Mouse (Mus musculus): Measurements from ENCODE around the gene Tnik. TPM values are rescaled to one million over a fixed set of nuclear protein-coding genes. Genes with fewer than 3 reads are reported as not detected.

Gene Tnik
- total RNA-seq, 2 experiments from 2014 or later: 38.8 to 42.7 TPM

GRCm38 (mm10) chr3:28555795-28556570, 293.0 kb downstream of the Tnik start:
- H3K4me3 ChIP-seq: no peak overlapping the region
- no peak for DNase-seq
- no peak overlapping the region for H3K27ac ChIP-seq
- TF ChIP-seq CTCF (IDR thresholded peaks at IDR 0.05): no peak
- intact Hi-C loops (cut with DNase I): no loop called here

- 0 out of 2 replicates have a peak overlapping the region, but pooled peaks have one; percentile 16 for H3K27ac ChIP-seq
- no peak for TF ChIP-seq CTCF (IDR thresholded peaks at IDR 0.05)
- intact Hi-C loops (cut with DNase I): no loop called here
- H3K4me3 ChIP-seq: no peak overlapping the region
- DNase-seq: peak; percentile 36
Measured at GRCm38 (mm10) chr3:28558328-28558871, 295.4 kb downstream of the Tnik start.

GRCm38 (mm10) chr3:28561408-28561807, 298.4 kb downstream of the Tnik start:
- DNase-seq: no peak
- intact Hi-C loops (cut with DNase I): loop anchor here (5.0 kb wide), 1 partner anchor 186 kb away; no protein-coding TSS in a partner anchor
- no peak overlapping the region for H3K4me3 ChIP-seq
- H3K27ac ChIP-seq: no peak overlapping the region
- TF ChIP-seq CTCF (IDR thresholded peaks at IDR 0.05): no peak

GRCm38 (mm10) chr3:28562612-28563332, 299.8 kb downstream of the Tnik start:
- H3K4me3 ChIP-seq: no peak overlapping the region
- no peak overlapping the region for H3K27ac ChIP-seq
- TF ChIP-seq CTCF (IDR thresholded peaks at IDR 0.05): peak; percentile 71
- DNase-seq: peak; percentile 44
- intact Hi-C loops (cut with DNase I): loop anchor here (5.0 kb wide), 1 partner anchor 185 kb away; no protein-coding TSS in a partner anchor

- intact Hi-C loops (cut with DNase I): loop anchor here (5.0 kb wide), 1 partner anchor 183 kb away; no protein-coding TSS in a partner anchor
- Histone ChIP-seq H3K27ac (no peak overlapping the region), H3K4me3 (no peak overlapping the region)
- no peak for DNase-seq
- TF ChIP-seq CTCF (IDR thresholded peaks at IDR 0.05): no peak
Measured at GRCm38 (mm10) chr3:28564370-28565357, 301.6 kb downstream of the Tnik start.

- no peak for TF ChIP-seq CTCF (IDR thresholded peaks at IDR 0.05)
- Histone ChIP-seq H3K27ac (no peak overlapping the region), H3K4me3 (no peak overlapping the region)
- intact Hi-C loops (cut with DNase I): no loop called here
- peak; percentile 65 for DNase-seq
Measured at GRCm38 (mm10) chr3:28577301-28577700, 314.3 kb downstream of the Tnik start.

- H3K4me3 ChIP-seq: no peak overlapping the region
- TF ChIP-seq CTCF (IDR thresholded peaks at IDR 0.05): no peak
- no peak overlapping the region for H3K27ac ChIP-seq
- DNase-seq: peak; percentile 43
- intact Hi-C loops (cut with DNase I): no loop called here
Measured at GRCm38 (mm10) chr3:28578950-28579615, 316.1 kb downstream of the Tnik start.

- Histone ChIP-seq H3K4me3 (no peak overlapping the region), H3K27ac (no peak overlapping the region)
- intact Hi-C loops (cut with DNase I): no loop called here
- DNase-seq: no peak
- TF ChIP-seq CTCF (IDR thresholded peaks at IDR 0.05): no peak
Measured at GRCm38 (mm10) chr3:28585750-28586465, 322.9 kb downstream of the Tnik start.

GRCm38 (mm10) chr3:28587808-28588207, 324.8 kb downstream of the Tnik start:
- no peak for TF ChIP-seq CTCF (IDR thresholded peaks at IDR 0.05)
- Histone ChIP-seq H3K27ac (no peak overlapping the region), H3K4me3 (no peak overlapping the region)
- intact Hi-C loops (cut with DNase I): no loop called here
- DNase-seq: no peak

- intact Hi-C loops (cut with DNase I): no loop called here
- DNase-seq: no peak
- no peak for TF ChIP-seq CTCF (IDR thresholded peaks at IDR 0.05)
- H3K27ac ChIP-seq: no peak overlapping the region
- no peak overlapping the region for H3K4me3 ChIP-seq
Measured at GRCm38 (mm10) chr3:28591345-28591744, 328.3 kb downstream of the Tnik start.

GRCm38 (mm10) chr3:28593922-28594321, 330.9 kb downstream of the Tnik start:
- no peak for DNase-seq
- intact Hi-C loops (cut with DNase I): no loop called here
- TF ChIP-seq CTCF (IDR thresholded peaks at IDR 0.05): no peak
- Histone ChIP-seq H3K4me3 (no peak overlapping the region), H3K27ac (no peak overlapping the region)
